ENCODE assay signal across 29 mouse cellular contexts in the genomic region with DNA sequence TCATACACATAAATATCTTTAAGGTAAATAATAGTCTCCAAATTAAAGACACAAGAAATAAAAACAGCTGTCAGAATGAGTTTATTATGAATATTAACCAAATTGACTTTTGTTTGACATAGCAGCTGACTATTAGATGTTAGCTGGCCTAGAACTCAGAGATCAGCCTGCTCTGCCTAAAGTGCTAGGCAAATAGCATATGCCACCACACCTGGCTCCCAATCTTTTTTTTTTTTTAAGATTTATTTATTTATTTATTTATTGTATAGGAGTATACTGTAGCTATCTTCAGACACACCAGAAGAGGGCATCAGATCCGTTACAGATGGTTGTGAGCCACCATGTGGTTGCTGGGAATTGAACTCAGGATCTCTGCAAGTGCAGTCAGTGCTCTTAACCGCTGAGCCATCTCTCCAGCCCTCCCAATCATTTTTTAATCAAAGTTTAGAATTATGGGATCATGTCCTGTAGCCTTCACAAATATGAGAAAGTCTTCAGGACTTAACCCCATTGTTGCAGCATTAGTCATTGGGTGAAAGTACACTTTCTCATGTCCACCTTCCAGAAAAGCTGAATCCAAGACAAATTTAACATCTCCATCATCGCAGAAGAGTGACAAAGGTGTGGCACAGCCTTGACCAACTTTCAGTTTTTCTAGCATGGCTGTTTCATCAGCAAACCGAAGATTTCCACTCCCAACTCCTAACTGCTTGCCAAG. TPM values are rescaled to one million over a fixed set of nuclear protein-coding genes. Genes with fewer than 3 reads are reported as not detected.
A peak's percentile ranks its signal among the peaks of the same experiment; 100 is the strongest.
DNase-seq lines count a peak whose midpoint lies in the region; ATAC-seq and TF ChIP-seq lines count a peak whose summit lies in the region.
"Had no signal": no experiment of that assay in that cellular context is flagged by ENCODE, and none has a peak within 500 bp of the region (broad histone marks: within the 10 kb centered on the region; RNA-seq: fewer than 3 reads in every experiment).

No protein-coding gene starts in this region.

- H3K79me2 ChIP-seq in heart, adult 2 months (replicated peaks; ENCODE audit: control insufficient read depth, insufficient read depth, low read length), result no peaks in the 10 kb centered on the region
- H3K79me2 ChIP-seq in CH12.LX (replicated peaks; ENCODE audit: control insufficient read depth, extremely low read depth, insufficient read depth, poor library complexity, severe bottlenecking), result peaks cover 17% of the 10 kb centered on the region

- no peaks in the 10 kb centered on the region for H3K27me3 ChIP-seq in heart, adult 2 months (ENCODE audit: control insufficient read depth, insufficient read depth, low read length)
- no peaks in the 10 kb centered on the region for H3K27me3 ChIP-seq in liver, postnatal 0 days (ENCODE audit: insufficient read depth, low read length)
- H3K27me3 ChIP-seq in CH12.LX (replicated peaks), result no peaks in the 10 kb centered on the region
- no peaks in the 10 kb centered on the region for H3K27me3 ChIP-seq in kidney, embryonic 16.5 days (ENCODE audit: insufficient read depth, low read length)
- H3K27me3 ChIP-seq: embryonic facial prominence, embryonic 12.5 days; hindbrain, embryonic 12.5 days; limb, embryonic 12.5 days; neural tube, embryonic 12.5 days had no signal

- H3K27ac ChIP-seq in heart, adult 2 months, result no peak overlapping the region
- no peak overlapping the region for H3K27ac ChIP-seq in liver, postnatal 0 days (ENCODE audit: low read depth)
- H3K27ac ChIP-seq in CH12.LX (ENCODE audit: insufficient read depth, low read depth), result no peak overlapping the region
- H3K27ac ChIP-seq in kidney, embryonic 16.5 days (ENCODE audit: low read length), result no peak overlapping the region
- H3K27ac ChIP-seq: embryonic facial prominence, embryonic 12.5 days; forebrain, embryonic 10.5 days; hindbrain, embryonic 12.5 days; limb, embryonic 12.5 days; neural tube, embryonic 12.5 days; stomach, postnatal 0 days had no signal

- peaks cover 1% of the 10 kb centered on the region; the same call in 1 of the 2 replicates for H3K4me1 ChIP-seq in heart, adult 2 months (ENCODE audit: control insufficient read depth, insufficient read depth, low read length)
- 0 out of 2 replicates have a peak, but pooled peaks cover 3% of the 10 kb centered on the region for H3K4me1 ChIP-seq in liver, postnatal 0 days (ENCODE audit: insufficient read depth)
- peaks cover 0 to 20% of the 10 kb centered on the region in 2 experiments; a peak in 2 of 4 replicates for H3K4me1 ChIP-seq in CH12.LX (ENCODE audit: control insufficient read depth in 1 of 2, insufficient read depth in 2 of 2)
- H3K4me1 ChIP-seq in kidney, embryonic 16.5 days (ENCODE audit: insufficient read depth, low read length), result peaks cover 7% of the 10 kb centered on the region
- H3K4me1 ChIP-seq: limb, embryonic 12.5 days; neural tube, embryonic 12.5 days had no signal

- no peak for TF ChIP-seq POLR2A in heart, adult 2 months (IDR thresholded peaks at IDR 0.05; ENCODE audit: insufficient read depth, low read depth, low read length)
- TF ChIP-seq POLR2A in CH12.LX (IDR thresholded peaks at IDR 0.05; ENCODE audit: low read depth, low read length), result no peak

- H3K4me3 ChIP-seq in heart, adult 2 months, result no peak overlapping the region
- H3K4me3 ChIP-seq in liver, postnatal 0 days (ENCODE audit: low read depth, low read length), result no peak overlapping the region
- no peak overlapping the region for H3K4me3 ChIP-seq in CH12.LX (replicated peaks in 1 of 3; ENCODE audit: low read depth in 2 of 3, low read length in 2 of 3, poor library complexity in 1 of 3)
- no peak overlapping the region for H3K4me3 ChIP-seq in kidney, embryonic 16.5 days (ENCODE audit: low read length)
- H3K4me3 ChIP-seq: hindbrain, embryonic 12.5 days; neural tube, embryonic 12.5 days had no signal

- peak; percentile 1 for TF ChIP-seq RAD21 in CH12.LX (IDR thresholded peaks at IDR 0.05; ENCODE audit: low read depth, low read length)

- H3K9me3 ChIP-seq in liver, postnatal 0 days (ENCODE audit: low read length), result no peaks in the 10 kb centered on the region
- H3K9me3 ChIP-seq in CH12.LX (replicated peaks; ENCODE audit: low read length), result no peaks in the 10 kb centered on the region
- H3K9me3 ChIP-seq in kidney, embryonic 16.5 days (ENCODE audit: low read length), result no peaks in the 10 kb centered on the region
- H3K9me3 ChIP-seq: embryonic facial prominence, embryonic 12.5 days; forebrain, embryonic 10.5 days; hindbrain, embryonic 12.5 days; limb, embryonic 12.5 days; neural tube, embryonic 12.5 days had no signal

- no peak for DNase-seq in heart, adult 2 months
- DNase-seq in heart, adult 18-20 months, result no peak
- no peak for DNase-seq in liver, postnatal 0 days
- DNase-seq in liver (no peak), CH12.LX (ENCODE audit: extremely low read depth) (no peak)
- DNase-seq in Muller cell, postnatal 12 days (ENCODE audit: inconsistent ontology term), result peak; percentile 4
- no peak for DNase-seq in right cerebral cortex, adult 18-20 months
- DNase-seq: adrenal gland, adult 8-10 months; cerebellum, adult 8-10 months; embryo, embryonic 11 days; gastrocnemius, postnatal 14 days; heart, postnatal 36 days; kidney, postnatal 36 days; layer of hippocampus, postnatal 36 days; right cerebral cortex, postnatal 4 days; thymus, adult 18-20 months; thymus, postnatal 25 days had no signal

- WGBS in heart, adult 2 months, result 88% methylated on average over 4 of the region's 4 CpGs
- WGBS in liver, postnatal 0 days (ENCODE audit: insufficient replicate concordance), result 77% methylated on average over 4 of the region's 4 CpGs
- 88% methylated on average over 4 of the region's 4 CpGs for WGBS in kidney, embryonic 16.5 days

- dilution Hi-C loops in CH12.LX (cut with MboI; ENCODE audit: extremely low pct_ligation_motif_present, extremely low pct_unique_long_range_greater_than_20kb, low sequenced_read_pairs), result no loop called here

- H3K9ac ChIP-seq in heart, adult 2 months (ENCODE audit: low read depth, low read length), result no peak overlapping the region
- no peak overlapping the region for H3K9ac ChIP-seq in liver, postnatal 0 days (replicated peaks)
- no peak overlapping the region for H3K9ac ChIP-seq in CH12.LX (ENCODE audit: insufficient read depth, low read depth)
- no peak overlapping the region for H3K9ac ChIP-seq in kidney, embryonic 16.5 days (replicated peaks; ENCODE audit: low read length)
- H3K9ac ChIP-seq: embryonic facial prominence, embryonic 12.5 days; hindbrain, embryonic 12.5 days; limb, embryonic 12.5 days; neural tube, embryonic 12.5 days had no signal

- ATAC-seq in liver, postnatal 0 days, result no peak
- ATAC-seq in kidney, embryonic 16.5 days (ENCODE audit: low FRiP score, low TSS enrichment), result no peak
- ATAC-seq: forebrain, embryonic 16.5 days; intestine, postnatal 0 days; midbrain, embryonic 16.5 days had no signal

- in situ Hi-C loops in CH12.LX (cut with MboI; ENCODE audit: low pct_ligation_motif_present, low pct_unique_long_range_greater_than_20kb, low sequenced_read_pairs), result no loop called here

- no peak for TF ChIP-seq EP300 in heart, adult 2 months (IDR thresholded peaks at IDR 0.05; ENCODE audit: insufficient read depth, low read depth, low read length)
- TF ChIP-seq EP300 in liver, postnatal 0 days (IDR thresholded peaks at IDR 0.05; ENCODE audit: low read depth), result no peak
- TF ChIP-seq EP300 in CH12.LX (IDR thresholded peaks at IDR 0.05; ENCODE audit: low read length), result no peak

- TF ChIP-seq CTCF in heart, adult 2 months (IDR thresholded peaks at IDR 0.05), result 0 out of 2 replicates have a peak, but pooled peaks have one; percentile 9
- no peak for TF ChIP-seq CTCF in liver, postnatal 0 days (IDR thresholded peaks at IDR 0.05; ENCODE audit: low read depth)
- peak in 1 of 2 experiments; percentile 58; a peak in 2 of 4 replicates for TF ChIP-seq CTCF in CH12.LX (conservative IDR thresholded peaks at IDR 0.05 in 1 of 2, IDR thresholded peaks at IDR 0.05 in 1 of 2; ENCODE audit: low read depth in 2 of 2, low read length in 2 of 2)

- 0 out of 2 replicates have a peak overlapping the region, but pooled peaks have one; percentile 70 for H3K4me2 ChIP-seq in liver, postnatal 0 days (ENCODE audit: low read depth, low read length)
- no peak overlapping the region for H3K4me2 ChIP-seq in CH12.LX (ENCODE audit: insufficient read depth, low read depth, poor library complexity, severe bottlenecking)
- no peak overlapping the region for H3K4me2 ChIP-seq in kidney, embryonic 16.5 days (replicated peaks; ENCODE audit: low read depth, low read length)

- H3K36me3 ChIP-seq in heart, adult 2 months (ENCODE audit: control insufficient read depth, insufficient read depth, low read length), result peaks cover 3% of the 10 kb centered on the region
- H3K36me3 ChIP-seq in liver, postnatal 0 days (replicated peaks; ENCODE audit: insufficient read depth, low read length), result peaks cover 12% of the 10 kb centered on the region; the same call in 1 of the 2 replicates
- H3K36me3 ChIP-seq in CH12.LX (replicated peaks in 1 of 2; ENCODE audit: control insufficient read depth in 1 of 2, insufficient read depth in 1 of 2, low read length in 1 of 2), result peaks cover 8 to 26% of the 10 kb centered on the region in 2 experiments
- peaks cover 16% of the 10 kb centered on the region; the same call in 1 of the 2 replicates for H3K36me3 ChIP-seq in kidney, embryonic 16.5 days (ENCODE audit: insufficient read depth, low read length)

- intact Hi-C loops in heart, adult 2 months (cut with DNase I), result loop anchor here (10.0 kb wide), 1 partner anchor 338 kb away; the partner anchor contains the start of gene Ppp4r3b

RNA-seq across cellular contexts. Expression of gene Prorsd1, which starts 1.9 kb away (rescaled TPM):
- 10 to 100 TPM; 20.4 to 22.0 TPM for total RNA-seq in heart, adult 2 months (2021)
- 6.7 and 12.2 TPM in 2 replicates for polyA plus RNA-seq in heart, adult 2 months (2012; rRNA removed)
- 10 to 100 TPM; 22.8 to 26.5 TPM for total RNA-seq in heart, adult 18-20 months (2021)
- polyA plus RNA-seq in liver, postnatal 0 days (2015; fragmentation: Nextera tagmentation; extraction: Ambion mirVana), result 19.4 and 23.0 TPM in 2 replicates
- total RNA-seq in CH12.LX (2012; rRNA removed), result 23.8 and 30.9 TPM in 2 replicates
- total RNA-seq in CH12.LX (2014; rRNA removed), result 63.9 and 75.7 TPM in 2 replicates
- 38.4 and 42.4 TPM in 2 replicates for polyA plus RNA-seq in CH12.LX (2012; ENCODE audit: insufficient read length, low read depth)
- polyA plus RNA-seq in kidney, embryonic 16.5 days (2015; fragmentation: Nextera tagmentation; extraction: Ambion mirVana), result 24.5 and 28.8 TPM in 2 replicates

RNA-seq across cellular contexts. Expression of gene Mtif2, which starts 13.2 kb away (rescaled TPM):
- 10 to 100 TPM; 51.2 to 53.5 TPM for total RNA-seq in heart, adult 2 months (2021)
- 19.7 and 38.6 TPM in 2 replicates for polyA plus RNA-seq in heart, adult 2 months (2012; rRNA removed)
- 10 to 100 TPM; 59.2 to 63.6 TPM for total RNA-seq in heart, adult 18-20 months (2021)
- 20.2 and 21.2 TPM in 2 replicates for polyA plus RNA-seq in liver, postnatal 0 days (2015; fragmentation: Nextera tagmentation; extraction: Ambion mirVana)
- 38.3 and 41.6 TPM in 2 replicates for total RNA-seq in CH12.LX (2012; rRNA removed)
- 68.9 and 84.0 TPM in 2 replicates for total RNA-seq in CH12.LX (2014; rRNA removed)
- 41.7 and 47.0 TPM in 2 replicates for polyA plus RNA-seq in CH12.LX (2012; ENCODE audit: insufficient read length, low read depth)
- 49.8 and 54.4 TPM in 2 replicates for polyA plus RNA-seq in kidney, embryonic 16.5 days (2015; fragmentation: Nextera tagmentation; extraction: Ambion mirVana)

RNA-seq across cellular contexts. Expression of gene Clhc1, which starts 34.8 kb away (rescaled TPM):
- not detected for total RNA-seq in heart, adult 2 months (2021)
- polyA plus RNA-seq in heart, adult 2 months (2012; rRNA removed), result 0.15 TPM in 1 of 2 replicates, not detected in the other
- not detected for total RNA-seq in heart, adult 18-20 months (2021)
- polyA plus RNA-seq in liver, postnatal 0 days (2015; fragmentation: Nextera tagmentation; extraction: Ambion mirVana), result not detected in 2 replicates
- 2.6 and 3.9 TPM in 2 replicates for total RNA-seq in CH12.LX (2012; rRNA removed)
- 6.5 and 7.4 TPM in 2 replicates for total RNA-seq in CH12.LX (2014; rRNA removed)
- polyA plus RNA-seq in CH12.LX (2012; ENCODE audit: insufficient read length, low read depth), result 6.1 and 6.3 TPM in 2 replicates
- polyA plus RNA-seq in kidney, embryonic 16.5 days (2015; fragmentation: Nextera tagmentation; extraction: Ambion mirVana), result 0.15 and 0.21 TPM in 2 replicates
- total RNA-seq: gastrocnemius, postnatal 14 days; granulocyte monocyte progenitor cell, adult 5-6 weeks; heart, postnatal 36 days had no signal
- polyA plus RNA-seq: hindbrain, embryonic 12.5 days; intestine, postnatal 0 days; spleen, adult 2 months; stomach, postnatal 0 days had no signal

RNA-seq across cellular contexts. Expression of gene Rps27a, which starts 34.9 kb away (rescaled TPM):
- 100 to 1,000 TPM; 419 to 481 TPM for total RNA-seq in heart, adult 2 months (2021)
- 95.6 and 166 TPM in 2 replicates for polyA plus RNA-seq in heart, adult 2 months (2012; rRNA removed)
- total RNA-seq in heart, adult 18-20 months (2021), result 100 to 1,000 TPM; 497 to 519 TPM
- 684 and 729 TPM in 2 replicates for polyA plus RNA-seq in liver, postnatal 0 days (2015; fragmentation: Nextera tagmentation; extraction: Ambion mirVana)
- total RNA-seq in CH12.LX (2012; rRNA removed), result 2,653 and 2,733 TPM in 2 replicates
- total RNA-seq in CH12.LX (2014; rRNA removed), result 3,767 and 3,966 TPM in 2 replicates
- 2,447 and 2,619 TPM in 2 replicates for polyA plus RNA-seq in CH12.LX (2012; ENCODE audit: insufficient read length, low read depth)
- 908 and 951 TPM in 2 replicates for polyA plus RNA-seq in kidney, embryonic 16.5 days (2015; fragmentation: Nextera tagmentation; extraction: Ambion mirVana)
